Mouse (Mus musculus): ENCODE data around the gene Gpd1l.
A peak's percentile ranks its signal among the peaks of the same experiment; 100 is the strongest.

The Gpd1l gene

GRCm38 (mm10) chr9:114925571-114925970 is 8.2 kb downstream of the Gpd1l start:
- no peak for DNase-seq

- no peak for DNase-seq
Observed at GRCm38 (mm10) chr9:114925039-114925438, 8.7 kb downstream of the Gpd1l start.

GRCm38 (mm10) chr9:114924511-114924910 is 9.3 kb downstream of the Gpd1l start:
- no peak for DNase-seq

- DNase-seq: no peak
Observed at GRCm38 (mm10) chr9:114922209-114922608, 11.6 kb downstream of the Gpd1l start.

GRCm38 (mm10) chr9:114921352-114922081 is 12.3 kb downstream of the Gpd1l start:
- peak; percentile 42 for DNase-seq

- DNase-seq: no peak
Observed at GRCm38 (mm10) chr9:114920569-114920968, 13.2 kb downstream of the Gpd1l start.

GRCm38 (mm10) chr9:114912680-114913649 is 20.8 kb downstream of the Gpd1l start:
- DNase-seq: peak; percentile 84

GRCm38 (mm10) chr9:114907509-114907908 is 26.3 kb downstream of the Gpd1l start:
- DNase-seq: no peak

GRCm38 (mm10) chr9:114895919-114896318 is 37.9 kb downstream of the Gpd1l start:
- no peak for DNase-seq

GRCm38 (mm10) chr9:114892974-114893373 is 40.8 kb downstream of the Gpd1l start:
- DNase-seq: no peak

- no peak for DNase-seq
Observed at GRCm38 (mm10) chr9:114890377-114890776, 43.4 kb downstream of the Gpd1l start.

- DNase-seq: no peak
Observed at GRCm38 (mm10) chr9:114888856-114889407, 44.9 kb downstream of the Gpd1l start.

GRCm38 (mm10) chr9:114887699-114888098 is 46.1 kb downstream of the Gpd1l start:
- peak; percentile 44 for DNase-seq

GRCm38 (mm10) chr9:114885991-114886662 is 47.7 kb downstream of the Gpd1l start:
- DNase-seq: no peak

GRCm38 (mm10) chr9:114885564-114885963 is 48.2 kb downstream of the Gpd1l start:
- no peak for DNase-seq

GRCm38 (mm10) chr9:114881977-114882376 is 51.8 kb downstream of the Gpd1l start:
- DNase-seq: no peak

- peak; percentile 30 for DNase-seq
Observed at GRCm38 (mm10) chr9:114855327-114855726, 78.5 kb downstream of the Gpd1l start.

GRCm38 (mm10) chr9:114854686-114855085 is 79.1 kb downstream of the Gpd1l start:
- DNase-seq: no peak

GRCm38 (mm10) chr9:114853336-114853735 is 80.5 kb downstream of the Gpd1l start:
- DNase-seq: no peak

- DNase-seq: no peak
Observed at GRCm38 (mm10) chr9:114851419-114852190, 82.2 kb downstream of the Gpd1l start.
